Comparison of ENCODE assay signal across 8 mouse cellular contexts in the genomic region with DNA sequence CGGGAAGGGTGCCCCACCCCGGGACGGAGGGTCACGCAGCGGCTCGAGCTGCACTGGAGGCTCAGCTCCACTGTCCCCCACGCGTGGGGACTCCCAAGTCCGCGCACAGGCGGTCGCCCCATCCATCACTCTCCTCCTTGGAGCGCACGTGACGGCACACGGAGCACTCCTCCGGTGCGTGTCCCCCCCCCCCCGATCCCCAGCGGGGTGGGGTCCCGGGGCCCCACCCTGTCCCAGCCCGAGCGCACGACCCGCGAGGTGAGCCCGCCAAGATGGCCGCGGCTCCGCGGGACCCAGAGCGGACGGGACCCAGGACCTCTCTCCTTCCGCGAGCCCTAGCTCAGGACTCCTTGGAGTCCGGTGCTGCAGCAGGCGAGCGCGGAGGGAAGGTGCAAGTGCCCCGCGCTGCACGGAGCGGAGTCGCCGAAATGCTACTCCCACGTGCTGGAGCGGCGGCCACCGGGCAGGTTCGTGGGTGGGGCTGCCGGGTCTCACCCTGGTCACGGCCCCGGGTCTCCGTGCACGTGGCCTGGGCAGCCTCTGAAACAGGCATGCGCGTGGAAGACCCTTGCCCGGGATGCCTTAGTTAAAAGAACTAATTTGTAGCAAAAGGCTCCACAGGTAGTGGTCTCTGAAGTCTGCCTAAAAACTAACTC. TPM values are rescaled to one million over a fixed set of nuclear protein-coding genes. Genes with fewer than 3 reads are reported as not detected.
DNase-seq lines count a peak whose midpoint lies in the region; ATAC-seq and TF ChIP-seq lines count a peak whose summit lies in the region.

No protein-coding gene starts in this region.

- no peak for TF ChIP-seq POLR2A in lung, adult 2 months (IDR thresholded peaks at IDR 0.05; ENCODE audit: borderline replicate concordance, extremely low read depth, low read depth, low read length)

- no peaks in the 10 kb centered on the region for H3K36me3 ChIP-seq in intestine, embryonic 15.5 days

- WGBS in intestine, embryonic 15.5 days, result under 1% methylated on average over 58 of the region's 58 CpGs
- WGBS in lung, adult 2 months, result under 1% methylated on average over 58 of the region's 58 CpGs

- peak overlapping the region; percentile 74 for H3K27ac ChIP-seq in left cerebral cortex, adult 2 months
- peak overlapping the region; percentile 96 for H3K27ac ChIP-seq in intestine, embryonic 15.5 days

- DNase-seq in left cerebral cortex, adult 2 months (ENCODE audit: extremely low spot score in 1 of 2, low spot score in 2 of 2), result peak in 1 of 2 experiments; percentile 24
- no peak for DNase-seq in left cerebral cortex, adult 9 months (ENCODE audit: low spot score in 2 of 2)
- peak; percentile 64 to 68 for DNase-seq in cerebellum, postnatal 25 days
- peak; percentile 51 for DNase-seq in gastrocnemius, postnatal 10 days
- peak; percentile 64 for DNase-seq in lung, adult 2 months
- peak; percentile 23 for DNase-seq in ovary, adult 18-20 months (ENCODE audit: low spot score)
- peak; percentile 66 for DNase-seq in thymus, postnatal 25 days

- H3K9me3 ChIP-seq in intestine, embryonic 15.5 days, result no peaks in the 10 kb centered on the region

- intact Hi-C loops in left cerebral cortex, adult 2 months (cut with DNase I), result loop anchor here (1.0 to 2.0 kb wide), 3 partner anchors 13 to 80 kb away; no protein-coding TSS in a partner anchor

- H3K4me3 ChIP-seq in left cerebral cortex, adult 2 months, result peak overlapping the region; percentile 67
- H3K4me3 ChIP-seq in intestine, embryonic 15.5 days (replicated peaks), result peak overlapping the region; percentile 86
- peak overlapping the region; percentile 94 for H3K4me3 ChIP-seq in lung, adult 2 months (replicated peaks; ENCODE audit: extremely low read depth, low read depth, low read length)

- no peaks in the 10 kb centered on the region for H3K27me3 ChIP-seq in intestine, embryonic 15.5 days (replicated peaks)

- ATAC-seq in intestine, embryonic 15.5 days, result peak; percentile 75

- H3K9ac ChIP-seq in intestine, embryonic 15.5 days, result peak overlapping the region; percentile 81

- peaks cover 13% of the 10 kb centered on the region; the same call in 1 of the 2 replicates for H3K4me1 ChIP-seq in intestine, embryonic 15.5 days (replicated peaks)
- H3K4me1 ChIP-seq in lung, adult 2 months (ENCODE audit: control insufficient read depth, insufficient read depth, low read length), result peaks cover 11% of the 10 kb centered on the region

- TF ChIP-seq CTCF in left cerebral cortex, adult 2 months (IDR thresholded peaks at IDR 0.05), result no peak
- TF ChIP-seq CTCF in lung, adult 2 months (IDR thresholded peaks at IDR 0.05; ENCODE audit: insufficient read depth, low read length), result no peak

- H3K4me2 ChIP-seq in intestine, embryonic 15.5 days (replicated peaks), result peak overlapping the region; percentile 79

RNA-seq across cellular contexts. Expression of a gene that starts 0.6 kb away (rescaled TPM):
- 10 to 100 TPM; 50.3 to 51.5 TPM for total RNA-seq in left cerebral cortex, adult 2 months (2021)
- total RNA-seq in gastrocnemius, postnatal 10 days (2021), result 10 to 100 TPM; 24.0 to 24.9 TPM
- polyA plus RNA-seq in intestine, embryonic 15.5 days (2015; fragmentation: Nextera tagmentation; extraction: Ambion mirVana), result 232 and 235 TPM in 2 replicates
- 79.3 and 84.0 TPM in 2 replicates for polyA plus RNA-seq in lung, adult 2 months (2012; rRNA removed)

Comparison
In these comparisons a context has a peak if more than half of its experiments do, and no peak if none do; other contexts are left out.
1. DNase-seq: peak in cerebellum, postnatal 25 days (2 of 2), gastrocnemius, postnatal 10 days (single experiment), lung, adult 2 months (single experiment), ovary, adult 18-20 months (single experiment) and thymus, postnatal 25 days (single experiment); none in left cerebral cortex, adult 9 months (0 of 2).
2. Peak in every context shown above with its lines, with median percentiles within 50 percentile points of each other: H3K4me3 ChIP-seq.